Mouse (Mus musculus): ENCODE measurements around the gene A730009L09Rik. TPM values are rescaled to one million over a fixed set of nuclear protein-coding genes. Genes with fewer than 3 reads are reported as not detected.

A730009L09Rik gene
- polyA plus RNA-seq, 1 experiment from 2014 or later = not detected

- ATAC-seq (ENCODE audit: insufficient read depth) (no peak), DNase-seq (no peak)
- no peaks in the 10 kb centered on the region for H3K9me3 ChIP-seq (ENCODE audit: low read depth, low read length)
- no peaks in the 10 kb centered on the region for H3K27me3 ChIP-seq (ENCODE audit: insufficient read depth, low read length)
- no peak overlapping the region for H3K4me2 ChIP-seq
- WGBS = 73% methylated on average over 5 of the region's 5 CpGs
- H3K4me3 ChIP-seq (ENCODE audit: low read depth, low read length) = no peak overlapping the region
- H3K36me3 ChIP-seq (ENCODE audit: insufficient read depth) = no peaks in the 10 kb centered on the region
- no peaks in the 10 kb centered on the region for H3K4me1 ChIP-seq (ENCODE audit: insufficient read depth)
- TF ChIP-seq CTCF (IDR thresholded peaks at IDR 0.05; ENCODE audit: low read depth) = no peak
- H3K27ac ChIP-seq (ENCODE audit: low read depth) = no peak overlapping the region
- no peak overlapping the region for H3K9ac ChIP-seq
Observed at GRCm38 (mm10) chr16:84523061-84523460, 8.1 kb downstream of the A730009L09Rik start.

DNA sequence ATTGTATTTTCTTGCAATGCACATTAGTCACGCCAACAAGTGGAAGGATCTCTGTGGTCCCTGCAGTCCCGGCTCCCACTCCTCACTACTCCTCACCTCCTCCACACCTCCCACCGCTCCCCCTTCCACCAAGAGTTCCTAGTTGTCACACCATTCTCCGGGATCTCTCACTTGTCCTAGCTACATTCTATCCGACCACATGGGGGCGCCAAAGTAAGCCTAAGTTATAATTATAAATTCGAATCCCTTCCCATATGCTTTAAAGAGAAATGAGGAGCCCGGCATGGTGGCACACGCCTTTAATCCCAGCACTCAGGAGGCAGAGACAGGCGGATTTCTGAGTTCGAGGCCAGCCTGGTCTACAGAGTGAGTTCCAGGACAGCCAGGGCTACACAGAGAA, 12.5 kb downstream of the A730009L09Rik start:
- DNase-seq = peak; percentile 65
- H3K36me3 ChIP-seq (ENCODE audit: insufficient read depth) = no peaks in the 10 kb centered on the region
- 62% methylated on average over 11 of the region's 11 CpGs for WGBS
- no peak for ATAC-seq (ENCODE audit: insufficient read depth)
- H3K27me3 ChIP-seq (ENCODE audit: insufficient read depth, low read length) = no peaks in the 10 kb centered on the region
- no peak overlapping the region for H3K4me3 ChIP-seq (ENCODE audit: low read depth, low read length)
- H3K4me1 ChIP-seq (ENCODE audit: insufficient read depth) = no peaks in the 10 kb centered on the region
- TF ChIP-seq CTCF (IDR thresholded peaks at IDR 0.05; ENCODE audit: low read depth) = peak; percentile 35
- no peak overlapping the region for H3K9ac ChIP-seq
- H3K9me3 ChIP-seq (ENCODE audit: low read depth, low read length) = no peaks in the 10 kb centered on the region
- no peak overlapping the region for H3K4me2 ChIP-seq
- H3K27ac ChIP-seq (ENCODE audit: low read depth) = no peak overlapping the region

DNA sequence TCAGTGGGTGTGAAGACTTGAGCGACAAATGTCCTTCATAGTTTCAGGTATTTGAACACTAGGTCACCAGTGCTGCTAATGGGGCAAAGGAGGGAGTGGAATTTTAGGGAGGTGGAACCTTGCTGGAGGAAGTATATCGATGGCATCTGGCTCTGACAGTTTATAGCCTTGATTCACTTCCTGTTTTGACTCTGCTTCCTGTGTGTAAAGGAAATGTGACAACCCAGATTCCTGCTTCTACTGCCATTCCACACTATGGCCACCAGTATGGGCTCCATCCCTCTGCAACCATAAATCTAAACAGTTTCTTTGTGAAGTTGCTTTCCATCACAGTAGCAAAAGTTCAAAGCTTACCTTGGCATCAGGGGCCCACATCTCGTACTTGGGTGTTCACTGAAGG, 17.9 kb downstream of the A730009L09Rik start:
- no peaks in the 10 kb centered on the region for H3K36me3 ChIP-seq (ENCODE audit: insufficient read depth)
- WGBS = 82% methylated on average over 3 of the region's 3 CpGs
- H3K9ac ChIP-seq = no peak overlapping the region
- no peak for ATAC-seq (ENCODE audit: insufficient read depth)
- H3K27me3 ChIP-seq (ENCODE audit: insufficient read depth, low read length) = no peaks in the 10 kb centered on the region
- H3K4me3 ChIP-seq (ENCODE audit: low read depth, low read length) = no peak overlapping the region
- no peak overlapping the region for H3K27ac ChIP-seq (ENCODE audit: low read depth)
- H3K4me1 ChIP-seq (ENCODE audit: insufficient read depth) = no peaks in the 10 kb centered on the region
- no peak for DNase-seq
- TF ChIP-seq CTCF (IDR thresholded peaks at IDR 0.05; ENCODE audit: low read depth) = no peak
- H3K4me2 ChIP-seq = no peak overlapping the region
- no peaks in the 10 kb centered on the region for H3K9me3 ChIP-seq (ENCODE audit: low read depth, low read length)

GRCm38 (mm10) chr16:84546059-84546458, 31.1 kb downstream of the A730009L09Rik start:
- DNase-seq = no peak
- H3K4me2 ChIP-seq = no peak overlapping the region

DNA sequence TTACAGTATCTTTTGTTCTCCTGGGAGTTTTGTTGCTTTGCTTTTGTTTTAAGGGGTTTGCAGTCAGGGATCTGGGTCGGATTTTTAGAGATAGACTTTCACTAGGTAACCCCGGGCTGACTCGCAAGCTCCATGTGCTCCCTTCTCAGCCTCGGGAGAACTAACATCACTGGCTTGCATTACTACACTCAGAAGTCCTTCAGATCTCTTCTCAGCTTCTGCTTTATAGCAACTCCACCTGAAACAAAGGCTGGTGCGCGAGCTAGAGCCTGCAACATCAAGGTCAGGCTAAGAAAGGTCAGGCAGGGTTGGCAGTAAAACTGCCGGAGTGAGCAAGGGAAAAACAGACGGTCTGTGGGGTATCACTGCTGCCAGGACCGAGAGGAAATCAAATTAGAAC, 34.2 kb downstream of the A730009L09Rik start:
- no peak for DNase-seq
- H3K4me1 ChIP-seq (ENCODE audit: insufficient read depth) = no peaks in the 10 kb centered on the region
- H3K9ac ChIP-seq = no peak overlapping the region
- no peak for ATAC-seq (ENCODE audit: insufficient read depth)
- H3K27ac ChIP-seq (ENCODE audit: low read depth) = no peak overlapping the region
- TF ChIP-seq CTCF (IDR thresholded peaks at IDR 0.05; ENCODE audit: low read depth) = no peak
- WGBS = 65% methylated on average over 9 of the region's 9 CpGs
- no peaks in the 10 kb centered on the region for H3K27me3 ChIP-seq (ENCODE audit: insufficient read depth, low read length)
- H3K36me3 ChIP-seq (ENCODE audit: insufficient read depth) = no peaks in the 10 kb centered on the region
- H3K9me3 ChIP-seq (ENCODE audit: low read depth, low read length) = no peaks in the 10 kb centered on the region
- H3K4me2 ChIP-seq = no peak overlapping the region
- H3K4me3 ChIP-seq (ENCODE audit: low read depth, low read length) = no peak overlapping the region

More at GRCm38 (mm10) chr16:84546059-84546458, 31.1 kb downstream of the A730009L09Rik start:
- ATAC-seq (ENCODE audit: insufficient read depth) = no peak
- Histone ChIP-seq H3K27me3 (ENCODE audit: insufficient read depth, low read length) (no peaks in the 10 kb centered on the region), H3K27ac (ENCODE audit: low read depth) (no peak overlapping the region), H3K4me3 (ENCODE audit: low read depth, low read length) (no peak overlapping the region), H3K4me1 (ENCODE audit: insufficient read depth) (no peaks in the 10 kb centered on the region), H3K9me3 (ENCODE audit: low read depth, low read length) (no peaks in the 10 kb centered on the region), H3K9ac (no peak overlapping the region), H3K36me3 (ENCODE audit: insufficient read depth) (no peaks in the 10 kb centered on the region)
- TF ChIP-seq CTCF (IDR thresholded peaks at IDR 0.05; ENCODE audit: low read depth) = peak; percentile 30; the same call in 1 of the 2 replicates
- 83% methylated on average over 4 of the region's 4 CpGs for WGBS

- Histone ChIP-seq H3K4me2 (no peak overlapping the region), H3K36me3 (ENCODE audit: insufficient read depth) (no peaks in the 10 kb centered on the region), H3K9me3 (ENCODE audit: low read depth, low read length) (no peaks in the 10 kb centered on the region), H3K27me3 (ENCODE audit: insufficient read depth, low read length) (no peaks in the 10 kb centered on the region), H3K27ac (ENCODE audit: low read depth) (no peak overlapping the region), H3K4me1 (ENCODE audit: insufficient read depth) (no peaks in the 10 kb centered on the region), H3K9ac (no peak overlapping the region), H3K4me3 (ENCODE audit: low read depth, low read length) (no peak overlapping the region)
- no peak for ATAC-seq (ENCODE audit: insufficient read depth)
- DNase-seq = no peak
- WGBS = 76% methylated on average over 5 of the region's 5 CpGs
- TF ChIP-seq CTCF (IDR thresholded peaks at IDR 0.05; ENCODE audit: low read depth) = no peak
Observed at GRCm38 (mm10) chr16:84550445-84550844, 35.5 kb downstream of the A730009L09Rik start.

DNA sequence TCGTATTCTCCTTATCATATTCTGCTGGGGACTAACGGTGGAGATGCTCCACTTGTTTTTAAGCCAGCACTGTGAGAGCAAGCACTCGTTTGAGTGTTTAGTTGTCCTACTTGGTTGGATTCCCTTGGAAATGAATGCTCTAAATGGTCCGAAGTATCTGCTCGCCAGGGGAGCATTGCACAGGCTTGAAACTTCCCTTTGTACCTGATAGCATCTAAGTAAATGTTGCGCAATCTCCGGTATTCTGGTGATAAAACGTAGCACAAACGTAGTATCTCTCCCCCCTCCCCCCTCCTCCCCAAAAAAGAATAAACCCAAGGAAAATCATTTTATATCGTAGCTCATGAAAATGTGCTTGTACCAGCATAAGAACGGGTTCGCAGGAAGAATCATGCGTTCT, 39.1 kb downstream of the A730009L09Rik start:
- Histone ChIP-seq H3K36me3 (ENCODE audit: insufficient read depth) (no peaks in the 10 kb centered on the region), H3K4me1 (ENCODE audit: insufficient read depth) (no peaks in the 10 kb centered on the region), H3K4me3 (ENCODE audit: low read depth, low read length) (no peak overlapping the region), H3K4me2 (no peak overlapping the region), H3K27me3 (ENCODE audit: insufficient read depth, low read length) (no peaks in the 10 kb centered on the region), H3K9me3 (ENCODE audit: low read depth, low read length) (no peaks in the 10 kb centered on the region), H3K9ac (no peak overlapping the region), H3K27ac (ENCODE audit: low read depth) (no peak overlapping the region)
- 67% methylated on average over 13 of the region's 13 CpGs for WGBS
- DNase-seq = no peak
- no peak for ATAC-seq (ENCODE audit: insufficient read depth)
- no peak for TF ChIP-seq CTCF (IDR thresholded peaks at IDR 0.05; ENCODE audit: low read depth)

Data from lung, embryonic 14.5 days (tissue).